Mouse (Mus musculus): ENCODE results near the gene Smtn.

DNA sequence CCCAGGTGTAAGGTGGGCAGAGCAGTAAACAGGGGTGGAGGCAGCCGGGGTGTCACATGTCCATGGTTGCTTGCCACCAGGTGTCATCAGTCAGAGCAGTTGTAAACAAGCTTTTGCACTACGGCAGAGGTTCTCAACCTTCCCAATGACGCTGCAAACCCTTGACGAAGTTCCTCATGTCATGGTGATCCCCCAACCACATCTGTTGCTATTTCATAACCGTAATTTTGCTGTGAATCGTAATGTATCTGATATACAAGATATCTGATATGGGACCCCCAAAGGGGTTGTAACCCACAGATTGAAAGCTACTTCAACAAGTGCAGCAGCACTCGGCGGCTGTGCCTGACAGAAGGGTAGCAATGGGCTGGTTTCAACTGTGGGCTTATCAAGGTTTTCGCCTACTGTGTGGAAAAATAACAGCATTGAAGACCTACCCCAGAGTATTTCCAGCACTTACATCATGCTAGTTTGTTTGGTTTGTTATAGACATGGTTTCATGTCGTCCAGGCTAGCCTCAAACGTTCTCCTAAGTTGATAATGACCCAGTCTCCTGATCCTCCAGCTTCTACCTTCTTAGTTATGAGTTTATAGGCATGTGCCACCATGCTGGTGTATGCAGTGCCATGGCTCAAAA lies 47.7 kb upstream of the Smtn start:
- TF ChIP-seq CTCF (IDR thresholded peaks at IDR 0.05; ENCODE audit: insufficient read depth, low read depth, low read length) (no peak), POLR2A (IDR thresholded peaks at IDR 0.05; ENCODE audit: insufficient read depth, low read depth, low read length) (no peak)
